Mouse (Mus musculus) midbrain, embryonic 15.5 days (tissue): ENCODE data around the gene Cfap126. TPM values are rescaled to one million over a fixed set of nuclear protein-coding genes. Genes with fewer than 3 reads are reported as not detected.
"Not testable (repeated sequence)": the region's sequence is repeated elsewhere in the genome, so short reads cannot be mapped to it uniquely, and the experiment has no call there.

Experiments
- ATAC-seq: fragments of 200-750 bp; cut with Nextera tagmentation; replicated peaks from 2 replicates; pipeline ENCODE4 v1.8.0; 2017; ENCODE audit warnings: moderate TSS enrichment
- H3K27ac ChIP-seq: fragments of 300-500 bp; sonication (generic); 2 replicates; pipeline ENCODE4 v1.5.1; 2015; ENCODE audit warnings: mild to moderate bottlenecking, inconsistent platforms
- H3K27me3 ChIP-seq: fragments of 300-500 bp; sonication (generic); replicated peaks from 2 replicates; pipeline ENCODE4 v1.6.1; 2015; ENCODE audit warnings: inconsistent platforms
- H3K36me3 ChIP-seq: fragments of 300-500 bp; sonication (generic); replicated peaks from 2 replicates; pipeline ENCODE4 v1.6.1; 2015; ENCODE audit warnings: inconsistent platforms
- H3K4me1 ChIP-seq: fragments of 300-500 bp; sonication (generic); 2 replicates; pipeline ENCODE4 v1.6.1; 2015; ENCODE audit warnings: inconsistent platforms
- H3K4me2 ChIP-seq: fragments of 300-500 bp; sonication (generic); 2 replicates; pipeline ENCODE4 v1.6.1; 2015; ENCODE audit warnings: inconsistent platforms, mild to moderate bottlenecking, moderate library complexity
- H3K4me3 ChIP-seq: fragments of 300-500 bp; sonication (generic); 2 replicates; pipeline ENCODE4 v1.5.1; 2015; ENCODE audit warnings: mild to moderate bottlenecking, inconsistent platforms
- H3K9ac ChIP-seq: fragments of 300-500 bp; sonication (generic); 2 replicates; pipeline ENCODE4 v1.6.1; 2015; ENCODE audit warnings: mild to moderate bottlenecking, inconsistent platforms
- H3K9me3 ChIP-seq: fragments of 300-500 bp; sonication (generic); 2 replicates; pipeline ENCODE4 v1.6.1; 2016; ENCODE audit warnings: inconsistent platforms
- WGBS: fragments of 180-500 bp; shearing (Covaris S2); methylation state at CpG from one replicate; pipeline ENCODE4 v1.1.7; 2015; ENCODE audit warnings: mixed read lengths; 5-methylcytosine and 5-hydroxymethylcytosine counted together
- polyA plus RNA-seq: library from polyadenylated mRNA; unstranded; fragments of >200 nt; fragmentation: Nextera tagmentation; extraction: Ambion mirVana; gene quantifications from 2 replicates; pipeline ENCODE4 v1.2.1, GENCODE M21; 2015

Gene Cfap126
- 6.5 and 9.0 TPM in 2 replicates for polyA plus RNA-seq

DNA sequence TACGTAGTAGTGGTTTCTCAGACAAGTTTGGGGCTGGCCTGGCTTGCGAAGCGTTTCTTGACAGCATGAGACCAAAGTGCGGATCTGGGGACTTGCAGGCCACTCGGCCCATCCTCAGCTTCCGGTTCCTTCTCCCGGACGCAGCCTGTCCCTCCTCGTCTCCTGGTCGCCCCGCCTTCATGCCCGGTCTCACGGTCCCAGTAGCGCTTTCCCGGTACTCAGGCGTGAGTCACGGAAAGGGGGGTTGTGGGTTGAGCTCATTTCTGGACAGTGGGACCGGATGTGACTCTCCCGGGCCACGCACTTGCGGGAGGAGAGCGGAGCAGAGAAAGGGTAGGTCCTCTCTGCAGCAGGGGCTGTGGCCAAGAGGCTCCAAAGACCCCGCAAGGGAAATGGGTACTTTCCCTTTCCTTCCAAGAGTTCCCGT is at the start of gene Cfap126:
Gene Cfap126 (plus strand): TSS at position 46 of the 427 bp plus-strand sequence.
- Histone ChIP-seq H3K9ac (peak within 1 kb of the TSS; percentile 20), H3K27ac (no peak within 1 kb of the TSS), H3K36me3 (no peaks in the 10 kb centered on the region), H3K9me3 (no peaks in the 10 kb centered on the region), H3K4me1 (peaks cover 31% of the 10 kb centered on the region), H3K27me3 (no peaks in the 10 kb centered on the region), H3K4me3 (peak within 1 kb of the TSS; percentile 40), H3K4me2 (peak within 1 kb of the TSS; percentile 71)
- 0% methylated on average over 24 of the region's 24 CpGs for WGBS
- 0 out of 2 replicates have a peak, but pooled peaks have one; percentile 3 for ATAC-seq

DNA sequence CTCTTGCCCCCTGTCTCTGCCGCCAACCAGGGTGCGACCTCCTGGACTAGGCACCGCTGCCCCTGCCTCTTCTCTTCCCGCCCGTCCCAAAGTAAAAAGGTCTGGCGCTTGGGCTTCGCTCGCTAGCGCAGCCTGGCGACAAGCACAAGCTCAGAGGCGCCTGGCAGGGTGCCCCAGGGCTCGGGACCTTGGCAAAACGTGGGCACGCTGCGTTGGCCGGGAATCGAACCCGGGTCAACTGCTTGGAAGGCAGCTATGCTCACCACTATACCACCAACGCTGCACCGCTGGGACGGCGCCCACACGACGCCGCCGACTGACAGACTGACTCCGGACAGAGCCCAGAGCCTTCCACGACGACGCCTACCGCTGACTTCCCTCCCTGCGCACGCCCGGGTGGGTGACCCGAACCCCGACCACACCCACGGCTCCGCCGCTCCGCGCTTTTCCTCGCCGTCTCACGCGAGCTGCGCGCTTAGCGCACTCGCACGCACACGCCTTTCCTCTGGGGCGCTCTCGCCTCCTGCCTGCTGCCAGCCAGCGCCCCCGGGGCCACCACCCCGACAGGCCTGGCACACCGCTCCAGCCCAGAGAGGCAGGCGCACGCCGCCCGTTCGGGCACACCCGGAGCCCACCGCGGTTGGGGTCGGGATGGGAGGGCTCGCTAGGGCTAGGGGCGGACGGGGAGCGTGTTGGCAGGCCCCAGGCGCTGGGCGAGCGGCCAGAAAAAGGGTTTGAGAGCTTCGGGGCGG is 49.1 kb upstream of the Cfap126 start, which contains the start of gene Fcgr3:
Gene Fcgr3 (minus strand): TSS at position 445 of the 752 bp plus-strand sequence.
- ATAC-seq = peak; percentile 46
- not testable (repeated sequence) for H3K27ac ChIP-seq, H3K36me3 ChIP-seq, H3K4me1 ChIP-seq, H3K9ac ChIP-seq, H3K9me3 ChIP-seq
- H3K27me3 ChIP-seq = peaks cover 38% of the 10 kb centered on the region
- peak within 1 kb of the TSS; percentile 34 for H3K4me2 ChIP-seq
- WGBS = under 1% methylated on average over 44 of the region's 75 CpGs
- H3K4me3 ChIP-seq = peak within 1 kb of the TSS; percentile 25

DNA sequence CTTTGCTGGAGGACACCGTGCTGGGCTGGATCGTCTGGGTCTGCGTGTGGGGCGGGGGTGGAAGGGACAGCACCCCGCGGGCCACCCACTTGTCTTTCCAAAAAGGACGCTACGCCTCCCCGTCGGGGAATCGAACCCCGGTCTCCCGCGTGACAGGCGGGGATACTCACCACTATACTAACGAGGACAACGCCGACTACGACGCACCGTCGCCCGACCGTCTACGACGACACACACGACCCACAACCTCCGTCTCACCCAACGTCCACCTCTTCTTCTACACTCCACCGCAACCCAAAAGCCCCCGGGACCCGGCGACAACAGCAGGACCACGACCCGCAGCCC is 48.5 kb upstream of the Cfap126 start:
- not testable (repeated sequence) for H3K27ac ChIP-seq, H3K36me3 ChIP-seq, H3K9ac ChIP-seq, H3K9me3 ChIP-seq, H3K4me1 ChIP-seq
- peaks cover 42% of the 10 kb centered on the region for H3K27me3 ChIP-seq
- 2% methylated on average over 26 of the region's 35 CpGs for WGBS
- peak overlapping the region; percentile 34 for H3K4me2 ChIP-seq
- ATAC-seq = peak; percentile 43
- peak overlapping the region; percentile 25 for H3K4me3 ChIP-seq

DNA sequence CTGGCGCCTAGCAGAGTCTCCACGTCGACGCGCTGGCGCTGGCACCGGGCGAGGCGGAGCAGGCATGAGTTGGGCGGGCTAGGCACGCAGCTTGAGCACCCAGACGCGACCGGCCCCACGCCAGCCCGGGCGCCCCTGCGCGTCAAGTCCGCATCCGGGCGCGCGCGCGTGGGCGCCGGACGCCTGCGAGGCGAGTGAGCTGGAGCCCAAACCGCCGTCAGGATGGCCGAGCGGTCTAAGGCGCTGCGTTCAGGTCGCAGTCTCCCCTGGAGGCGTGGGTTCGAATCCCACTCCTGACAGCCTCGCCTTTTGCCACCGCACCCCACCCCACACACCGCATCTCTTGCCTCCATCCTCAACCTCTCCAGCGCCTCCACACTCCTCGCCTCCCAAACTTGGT is 48.0 kb upstream of the Cfap126 start:
- peak overlapping the region; percentile 17; the same call in 1 of the 2 replicates for H3K4me3 ChIP-seq
- H3K4me1 ChIP-seq, H3K36me3 ChIP-seq, H3K9me3 ChIP-seq, H3K9ac ChIP-seq, H3K27ac ChIP-seq: not testable (repeated sequence)
- peaks cover 42% of the 10 kb centered on the region for H3K27me3 ChIP-seq
- WGBS = 6% methylated on average over 32 of the region's 45 CpGs
- H3K4me2 ChIP-seq = peak overlapping the region; percentile 32
- ATAC-seq = peak; percentile 25

DNA sequence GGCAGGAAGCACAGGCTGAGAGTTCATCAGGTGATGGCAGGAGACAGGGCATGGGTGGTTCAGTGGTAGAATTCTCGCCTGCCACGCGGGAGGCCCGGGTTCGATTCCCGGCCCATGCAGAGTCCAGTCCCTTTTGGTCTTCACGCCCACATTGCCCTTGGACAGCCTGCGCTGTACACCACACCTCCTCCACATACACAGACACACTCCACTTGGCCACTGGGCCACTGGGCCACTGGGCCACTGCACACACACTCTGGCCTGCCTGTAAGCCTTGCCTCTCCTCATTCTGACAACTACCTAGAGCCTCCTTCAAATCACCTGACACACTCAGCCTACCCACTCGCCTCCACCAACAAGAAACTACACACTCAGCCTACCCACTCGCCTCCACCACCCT is 47.1 kb upstream of the Cfap126 start:
- not testable (repeated sequence) for H3K9me3 ChIP-seq, H3K27ac ChIP-seq, H3K9ac ChIP-seq, H3K36me3 ChIP-seq, H3K4me2 ChIP-seq, H3K4me3 ChIP-seq, H3K4me1 ChIP-seq
- peak; percentile 28; the same call in 1 of the 2 replicates for ATAC-seq
- peaks cover 39% of the 10 kb centered on the region for H3K27me3 ChIP-seq
- WGBS = 15% methylated on average over 3 of the region's 10 CpGs

DNA sequence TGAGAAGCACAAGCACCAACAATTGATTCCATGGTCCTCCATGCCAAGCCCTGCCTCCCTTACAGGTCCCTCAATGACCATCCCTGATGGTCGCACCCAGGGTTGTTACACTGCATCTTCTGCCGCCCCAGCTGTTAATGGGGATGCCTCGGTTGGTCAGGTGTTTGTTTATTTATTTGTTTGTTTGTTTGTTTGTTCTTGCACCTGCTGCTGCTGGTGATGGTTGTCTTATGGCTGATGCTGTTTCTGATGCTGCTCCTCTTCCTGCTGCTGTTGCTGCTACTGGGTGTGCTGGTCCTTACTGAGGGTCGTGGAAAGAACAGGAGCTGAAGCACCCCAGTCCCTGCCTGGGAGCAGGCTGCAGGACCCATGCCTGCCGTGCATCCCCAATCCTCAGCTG is 45.8 kb upstream of the Cfap126 start:
- peaks cover 35% of the 10 kb centered on the region for H3K27me3 ChIP-seq
- not testable (repeated sequence) for H3K4me2 ChIP-seq, H3K27ac ChIP-seq, H3K36me3 ChIP-seq, H3K9ac ChIP-seq, H3K9me3 ChIP-seq, H3K4me1 ChIP-seq, ATAC-seq, H3K4me3 ChIP-seq
- 56% methylated on average over 5 of the region's 5 CpGs for WGBS

DNA sequence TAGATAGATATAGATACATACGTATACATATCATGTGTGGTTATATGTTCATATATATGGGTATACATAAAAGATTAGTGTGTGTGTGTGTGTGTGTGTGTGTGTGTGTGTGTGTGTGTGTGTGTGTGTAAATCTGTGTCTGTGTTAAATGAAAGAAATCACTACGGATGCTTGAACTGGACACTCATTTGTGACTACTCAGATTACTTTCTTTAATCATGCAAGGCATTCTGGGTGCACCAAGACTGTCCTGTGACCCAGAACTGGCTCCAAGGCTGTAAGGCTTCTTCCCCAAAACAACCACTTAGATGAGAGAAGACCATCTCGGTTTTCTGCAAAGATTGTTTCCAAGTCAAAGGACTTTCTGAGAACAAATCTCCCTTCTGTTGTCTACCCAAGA is 44.2 kb upstream of the Cfap126 start:
- not testable (repeated sequence) for ATAC-seq, H3K9ac ChIP-seq, H3K4me3 ChIP-seq, H3K36me3 ChIP-seq, H3K27ac ChIP-seq, H3K4me1 ChIP-seq, H3K9me3 ChIP-seq, H3K4me2 ChIP-seq
- 64% methylated on average over 3 of the region's 3 CpGs for WGBS
- H3K27me3 ChIP-seq = peaks cover 30% of the 10 kb centered on the region

DNA sequence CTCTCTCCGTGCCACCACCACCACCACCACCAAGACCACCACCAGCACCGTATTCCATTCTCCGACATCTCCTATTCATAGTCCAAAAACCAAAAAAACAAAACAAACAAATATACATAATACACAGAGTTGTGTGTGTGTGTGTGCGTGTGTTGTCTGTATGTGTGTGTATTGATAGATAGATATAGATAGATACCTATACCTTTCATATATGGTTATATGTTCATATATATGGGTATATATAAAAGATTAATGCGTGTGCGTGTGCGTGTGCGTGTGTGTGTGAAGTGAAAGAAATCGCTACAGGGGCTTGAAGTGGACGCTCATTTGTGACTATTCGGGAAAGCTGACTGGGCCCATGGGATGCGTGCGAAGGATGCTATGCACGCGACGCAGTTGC is 42.8 kb upstream of the Cfap126 start:
- H3K4me3 ChIP-seq = not testable (repeated sequence)

DNA sequence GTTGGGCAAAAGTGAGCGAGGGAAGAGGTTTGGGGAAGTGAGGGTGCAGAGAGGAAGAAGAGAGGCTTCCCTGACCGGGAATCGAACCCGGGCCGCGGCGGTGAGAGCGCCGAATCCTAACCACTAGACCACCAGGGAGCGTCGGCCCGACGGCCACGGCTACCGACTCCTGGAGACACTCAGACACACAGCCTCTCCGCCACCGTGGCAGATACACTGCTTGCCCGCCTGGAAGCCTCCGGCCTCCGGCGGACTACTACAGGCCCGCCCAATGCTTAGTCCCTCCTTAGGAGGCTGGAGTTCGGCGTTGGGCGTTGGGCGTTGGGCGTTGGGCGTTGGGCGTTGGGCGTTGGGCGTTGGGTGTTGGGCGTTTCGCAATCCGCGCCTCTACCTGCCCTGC is 42.0 kb upstream of the Cfap126 start:
- H3K27me3 ChIP-seq = peaks cover 20% of the 10 kb centered on the region
- not testable (repeated sequence) for H3K9me3 ChIP-seq, H3K4me2 ChIP-seq, H3K9ac ChIP-seq, H3K27ac ChIP-seq, H3K4me3 ChIP-seq, H3K36me3 ChIP-seq, H3K4me1 ChIP-seq
- WGBS = no CpG with 5 or more reads among the region's 35 CpGs
- ATAC-seq = peak; percentile 34; the same call in 1 of the 2 replicates

More for the DNA sequence above, 42.8 kb upstream of the Cfap126 start:
- H3K36me3 ChIP-seq, H3K4me1 ChIP-seq, H3K9ac ChIP-seq, H3K27ac ChIP-seq, ATAC-seq, H3K9me3 ChIP-seq: not testable (repeated sequence)
- 23% methylated on average over 15 of the region's 16 CpGs for WGBS
- Histone ChIP-seq H3K4me2 (peak overlapping the region; percentile 21; the same call in 1 of the 2 replicates), H3K27me3 (peaks cover 24% of the 10 kb centered on the region)

DNA sequence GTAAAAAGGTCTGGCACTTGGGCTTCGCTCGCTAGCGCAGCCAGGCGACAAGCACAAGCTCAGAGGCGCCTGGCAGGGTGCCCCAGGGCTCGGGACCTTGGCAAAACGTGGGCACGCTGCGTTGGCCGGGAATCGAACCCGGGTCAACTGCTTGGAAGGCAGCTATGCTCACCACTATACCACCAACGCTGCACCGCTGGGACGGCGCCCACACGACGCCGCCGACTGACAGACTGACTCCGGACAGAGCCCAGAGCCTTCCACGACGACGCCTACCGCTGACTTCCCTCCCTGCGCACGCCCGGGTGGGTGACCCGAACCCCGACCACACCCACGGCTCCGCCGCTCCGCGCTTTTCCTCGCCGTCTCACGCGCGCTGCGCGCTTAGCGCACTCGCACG is 41.5 kb upstream of the Cfap126 start:
- ATAC-seq = peak; percentile 19
- WGBS = no CpG with 5 or more reads among the region's 45 CpGs
- not testable (repeated sequence) for H3K9me3 ChIP-seq, H3K4me1 ChIP-seq, H3K9ac ChIP-seq, H3K27ac ChIP-seq, H3K4me2 ChIP-seq, H3K36me3 ChIP-seq, H3K4me3 ChIP-seq
- H3K27me3 ChIP-seq = peaks cover 22% of the 10 kb centered on the region

DNA sequence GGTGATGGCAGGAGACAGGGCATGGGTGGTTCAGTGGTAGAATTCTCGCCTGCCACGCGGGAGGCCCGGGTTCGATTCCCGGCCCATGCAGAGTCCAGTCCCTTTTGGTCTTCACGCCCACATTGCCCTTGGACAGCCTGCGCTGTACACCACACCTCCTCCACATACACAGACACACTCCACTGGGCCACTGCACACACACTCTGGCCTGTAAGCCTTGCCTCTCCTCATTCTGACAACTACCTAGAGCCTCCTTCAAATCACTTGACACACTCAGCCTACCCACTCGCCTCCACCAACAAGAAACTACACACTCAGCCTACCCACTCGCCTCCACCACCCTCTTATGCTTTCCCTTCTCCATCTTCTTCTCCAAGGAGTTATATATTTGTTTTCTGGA is 39.4 kb upstream of the Cfap126 start:
- 21% methylated on average over 8 of the region's 10 CpGs for WGBS
- ATAC-seq = peak; percentile 22

DNA sequence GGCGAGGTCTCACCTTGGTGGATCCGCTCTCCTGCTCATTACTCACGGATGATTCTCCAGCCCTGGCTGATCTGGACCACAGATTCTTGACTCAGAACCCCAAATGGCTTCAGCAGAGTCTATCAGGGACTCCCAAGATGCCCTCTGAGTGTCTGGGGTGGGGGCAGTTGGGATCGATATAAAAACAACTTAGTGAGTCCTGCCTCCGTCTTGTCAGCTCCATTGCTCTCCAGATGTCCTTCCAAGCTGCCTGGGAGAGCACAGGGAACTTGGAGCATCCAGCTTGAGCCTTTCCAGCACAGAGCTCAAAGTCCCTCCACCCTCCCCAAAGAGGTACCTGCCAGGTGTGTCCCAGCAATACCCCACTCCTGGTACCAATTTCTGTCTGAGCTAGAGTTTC is 37.5 kb upstream of the Cfap126 start:
- not testable (repeated sequence) for H3K9me3 ChIP-seq, H3K9ac ChIP-seq, H3K36me3 ChIP-seq, H3K4me3 ChIP-seq, H3K4me1 ChIP-seq, H3K4me2 ChIP-seq, ATAC-seq, H3K27ac ChIP-seq
- peaks cover 15% of the 10 kb centered on the region for H3K27me3 ChIP-seq
- 73% methylated on average over 5 of the region's 5 CpGs for WGBS

More for the DNA sequence above, 39.4 kb upstream of the Cfap126 start:
- H3K36me3 ChIP-seq, H3K4me2 ChIP-seq, H3K4me1 ChIP-seq, H3K27ac ChIP-seq, H3K9ac ChIP-seq, H3K4me3 ChIP-seq, H3K9me3 ChIP-seq: not testable (repeated sequence)
- peaks cover 23% of the 10 kb centered on the region for H3K27me3 ChIP-seq

DNA sequence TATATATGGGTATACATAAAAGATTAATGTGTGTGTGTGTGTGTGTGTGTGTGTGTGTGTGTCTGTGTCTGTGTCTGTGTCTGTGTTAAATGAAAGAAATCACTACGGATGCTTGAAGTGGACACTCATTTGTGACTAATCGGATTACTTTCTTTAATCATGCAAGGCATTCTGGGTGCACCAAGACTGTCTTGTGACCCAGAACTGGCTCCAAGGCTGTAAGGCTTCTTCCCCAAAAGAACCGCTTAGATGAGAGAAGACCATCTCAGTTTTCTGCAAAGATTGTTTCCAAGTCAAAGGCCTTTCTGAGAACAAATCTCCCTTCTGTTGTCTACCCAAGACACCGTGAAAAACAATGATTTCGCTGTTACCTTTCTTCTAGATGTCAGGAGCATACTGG is 36.5 kb upstream of the Cfap126 start:
- H3K36me3 ChIP-seq, H3K27ac ChIP-seq, H3K4me1 ChIP-seq, H3K4me3 ChIP-seq, H3K4me2 ChIP-seq, ATAC-seq, H3K9ac ChIP-seq, H3K9me3 ChIP-seq: not testable (repeated sequence)
- peaks cover 20% of the 10 kb centered on the region for H3K27me3 ChIP-seq
- WGBS = 29% methylated on average over 5 of the region's 5 CpGs
